Mouse (Mus musculus) midbrain, embryonic 14.5 days (tissue): ENCODE measurements at regions not wholly inside any gene's neighbourhood (a gene's known extent, or its start where the extent isn't known, plus 50 kb on each side); places are given as distances from the start of the nearest gene placed in this dataset.

Source experiments
- ATAC-seq: fragments of 200-750 bp; cut with Nextera tagmentation; 2 replicates; pipeline ENCODE4 v1.8.0; 2017; ENCODE audit warnings: moderate number of reproducible peaks, moderate library complexity; ENCODE audit not compliant: low FRiP score, low TSS enrichment
- DNase-seq: peaks from one replicate; pipeline ENCODE4 v3.0.0-alpha.2; 2015
- H3K27ac ChIP-seq: fragments of 300-500 bp; sonication (generic); replicated peaks from 2 replicates; pipeline ENCODE4 v1.5.1; 2014; ENCODE audit warnings: mild to moderate bottlenecking, low read depth, low read length, moderate library complexity
- H3K27me3 ChIP-seq: fragments of 300-500 bp; sonication (generic); 2 replicates; pipeline ENCODE4 v1.6.1; 2014; ENCODE audit warnings: low read length, control low read depth, mixed read lengths; ENCODE audit not compliant: control insufficient read depth, insufficient read depth
- H3K36me3 ChIP-seq: fragments of 300-500 bp; sonication (generic); 2 replicates; pipeline ENCODE4 v1.6.1; 2014; ENCODE audit warnings: low read length, control low read depth; ENCODE audit not compliant: control insufficient read depth, insufficient read depth
- H3K4me1 ChIP-seq: fragments of 300-500 bp; sonication (generic); 2 replicates; pipeline ENCODE4 v1.6.1; 2014; ENCODE audit warnings: mild to moderate bottlenecking, antibody characterized with exemption, low read length, control low read depth; ENCODE audit not compliant: control insufficient read depth, insufficient read depth
- H3K4me2 ChIP-seq: fragments of 300-500 bp; sonication (generic); 2 replicates; pipeline ENCODE4 v1.6.1; 2014; ENCODE audit warnings: mild to moderate bottlenecking, low read length, moderate library complexity
- H3K4me3 ChIP-seq: fragments of 300-500 bp; sonication (generic); replicated peaks from 2 replicates; pipeline ENCODE4 v1.5.1; 2014; ENCODE audit warnings: low read depth, low read length
- H3K9ac ChIP-seq: fragments of 300-500 bp; sonication (generic); replicated peaks from 2 replicates; pipeline ENCODE4 v1.6.1; 2014; ENCODE audit warnings: mild to moderate bottlenecking, low read length, moderate library complexity
- H3K9me3 ChIP-seq: fragments of 300-500 bp; sonication (generic); 2 replicates; pipeline ENCODE4 v1.6.1; 2016; ENCODE audit warnings: low read length, control low read depth, mixed read lengths; ENCODE audit not compliant: control insufficient read depth
- WGBS: fragments of 180-500 bp; shearing (Covaris S2); extraction: QIAGEN DNeasy Blood & Tissue Kit; methylation state at CpG from one replicate; pipeline ENCODE4 v1.1.7; 2014; 5-methylcytosine and 5-hydroxymethylcytosine counted together

DNA sequence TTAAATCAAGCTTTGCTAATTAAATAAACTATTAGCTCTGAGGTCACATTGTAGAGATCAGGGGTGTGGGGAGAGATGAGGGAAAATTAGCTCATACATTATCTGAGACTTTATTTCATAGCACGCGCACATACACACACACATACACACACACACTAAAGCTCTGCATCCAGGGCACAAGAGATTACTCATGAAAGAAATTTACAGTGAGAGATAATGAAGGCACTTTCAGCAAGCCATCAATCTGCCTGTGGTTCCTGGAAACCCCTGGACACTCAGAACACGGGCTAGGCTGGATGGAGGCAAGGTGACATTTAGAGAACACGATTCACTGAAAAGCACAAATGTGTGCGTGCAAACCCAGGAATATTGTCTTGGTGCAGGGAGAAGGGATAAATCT is 60.2 kb downstream of the Scg2 start:
- Histone ChIP-seq H3K9ac (no peak overlapping the region), H3K4me3 (no peak overlapping the region), H3K27me3 (no peaks in the 10 kb centered on the region), H3K4me2 (no peak overlapping the region), H3K27ac (0 out of 2 replicates have a peak overlapping the region, but pooled peaks have one; percentile 2), H3K36me3 (no peaks in the 10 kb centered on the region), H3K4me1 (no peaks in the 10 kb centered on the region), H3K9me3 (no peaks in the 10 kb centered on the region)
- 64% methylated on average over 5 of the region's 5 CpGs for WGBS
- 0 out of 2 replicates have a peak, but pooled peaks have one; percentile 11 for ATAC-seq
- peak; percentile 30 for DNase-seq

DNA sequence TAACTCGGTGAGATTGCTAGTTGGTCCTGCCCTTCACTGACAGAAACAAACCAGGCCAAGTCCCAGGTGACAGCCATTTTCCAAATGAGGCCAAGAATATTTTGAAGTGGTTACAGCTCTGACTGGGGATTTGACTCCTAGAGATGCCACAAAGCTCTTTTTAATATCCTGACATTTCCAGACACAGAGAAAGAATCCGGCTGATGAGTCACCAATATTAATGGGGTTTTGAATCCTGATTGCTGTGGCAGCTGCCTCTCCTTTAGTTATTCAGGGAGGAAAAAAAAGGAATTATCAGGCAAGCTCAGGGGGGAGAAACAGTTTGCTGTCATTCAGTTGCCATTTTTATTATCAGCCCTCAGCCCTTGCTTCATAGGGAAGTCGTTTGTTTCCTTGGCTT is 65.1 kb downstream of the Scg2 start:
- WGBS, result 49% methylated on average over 3 of the region's 3 CpGs

DNA sequence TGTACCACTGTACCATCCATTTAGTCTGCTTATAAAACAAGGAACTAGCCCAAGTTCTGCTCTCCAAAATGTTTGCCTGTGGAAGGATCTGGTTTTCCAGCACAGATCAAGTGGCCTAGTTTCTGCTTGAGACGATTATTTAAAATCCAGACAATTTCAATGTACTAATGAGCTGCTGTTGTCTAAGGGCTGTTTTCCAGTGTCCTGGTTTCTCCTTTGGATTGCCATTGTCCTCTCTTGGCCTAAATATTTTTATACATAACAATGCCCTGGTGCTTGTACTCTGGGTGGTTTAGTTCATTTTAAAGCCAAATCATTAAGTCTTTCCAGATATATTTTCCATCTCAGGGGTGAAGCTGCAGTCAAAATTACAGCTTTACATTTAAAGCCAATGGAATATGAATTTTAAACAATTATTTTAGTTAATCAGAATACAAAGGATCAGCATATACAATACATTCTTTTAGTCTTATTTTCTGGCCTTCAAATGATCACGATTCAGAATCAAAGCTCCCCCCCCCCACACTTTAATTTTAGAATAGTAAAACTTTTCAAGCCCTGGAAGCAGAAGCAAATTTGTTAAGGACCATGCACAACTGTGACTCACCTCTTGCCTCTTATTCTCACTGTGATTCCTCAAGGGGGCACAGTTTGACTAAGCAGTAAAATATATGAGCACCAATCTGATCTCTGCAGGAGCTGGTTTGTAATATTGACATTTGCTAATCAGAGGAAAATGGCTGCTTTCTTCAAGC is 82.5 kb downstream of the Scg2 start:
- Histone ChIP-seq H3K9me3 (no peaks in the 10 kb centered on the region), H3K4me3 (no peak overlapping the region), H3K4me1 (no peaks in the 10 kb centered on the region), H3K27me3 (no peaks in the 10 kb centered on the region), H3K27ac (no peak overlapping the region), H3K9ac (no peak overlapping the region), H3K36me3 (no peaks in the 10 kb centered on the region), H3K4me2 (no peak overlapping the region)
- no peak for DNase-seq
- no peak for ATAC-seq
- WGBS, result 82% methylated on average over 2 of the region's 2 CpGs

More for the DNA sequence above, 65.1 kb downstream of the Scg2 start:
- no peaks in the 10 kb centered on the region for H3K36me3 ChIP-seq
- H3K27me3 ChIP-seq, result no peaks in the 10 kb centered on the region
- ATAC-seq, result no peak
- no peaks in the 10 kb centered on the region for H3K9me3 ChIP-seq
- 0 out of 2 replicates have a peak overlapping the region, but pooled peaks have one; percentile 20 for H3K27ac ChIP-seq
- DNase-seq, result peak; percentile 18
- H3K4me1 ChIP-seq, result no peaks in the 10 kb centered on the region
- H3K4me2 ChIP-seq, result no peak overlapping the region
- H3K9ac ChIP-seq, result no peak overlapping the region
- H3K4me3 ChIP-seq, result no peak overlapping the region

- WGBS, result 89% methylated on average over 3 of the region's 3 CpGs
- H3K9me3 ChIP-seq, result no peaks in the 10 kb centered on the region
- no peak for ATAC-seq
Observed at GRCm38 (mm10) chr1:79346511-79346910, 93.4 kb downstream of the Scg2 start.

GRCm38 (mm10) chr1:79335480-79336114 is 104.3 kb downstream of the Scg2 start:
- H3K9ac ChIP-seq, result no peak overlapping the region
- H3K4me1 ChIP-seq, result no peaks in the 10 kb centered on the region
- H3K9me3 ChIP-seq, result no peaks in the 10 kb centered on the region; the same call in 1 of the 2 replicates
- H3K4me3 ChIP-seq, result no peak overlapping the region
- 74% methylated on average over 7 of the region's 7 CpGs for WGBS
- ATAC-seq (no peak), DNase-seq (no peak)
- no peak overlapping the region for H3K27ac ChIP-seq
- H3K36me3 ChIP-seq, result no peaks in the 10 kb centered on the region
- H3K4me2 ChIP-seq, result no peak overlapping the region
- no peaks in the 10 kb centered on the region for H3K27me3 ChIP-seq

More at GRCm38 (mm10) chr1:79346511-79346910, 93.4 kb downstream of the Scg2 start:
- no peak overlapping the region for H3K9ac ChIP-seq
- H3K27me3 ChIP-seq, result no peaks in the 10 kb centered on the region
- H3K4me2 ChIP-seq, result no peak overlapping the region
- H3K36me3 ChIP-seq, result no peaks in the 10 kb centered on the region
- no peak for DNase-seq
- no peak overlapping the region for H3K4me3 ChIP-seq
- H3K4me1 ChIP-seq, result no peaks in the 10 kb centered on the region
- no peak overlapping the region for H3K27ac ChIP-seq

DNA sequence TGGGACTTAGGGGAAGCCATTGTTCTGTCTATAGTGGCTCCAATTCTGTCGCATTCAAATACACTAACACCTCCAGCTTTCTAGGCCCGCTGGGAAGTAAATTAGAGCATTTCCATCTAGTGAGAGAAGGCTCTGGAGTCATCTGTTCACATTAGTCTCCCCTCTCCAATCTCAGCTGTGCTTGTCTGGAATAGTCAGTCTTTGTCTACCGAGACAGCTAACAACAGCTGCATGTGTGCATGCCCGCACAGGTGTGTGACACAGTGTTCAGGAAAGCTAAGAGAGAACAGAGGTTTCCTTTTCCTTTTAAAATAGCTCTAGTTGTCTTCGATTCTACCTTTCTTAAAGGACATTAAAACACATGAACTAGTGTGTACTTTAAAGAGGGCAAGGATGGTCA is 122.7 kb downstream of the Scg2 start:
- H3K27ac ChIP-seq, result no peak overlapping the region
- no peak overlapping the region for H3K4me2 ChIP-seq
- no peak overlapping the region for H3K4me3 ChIP-seq
- H3K36me3 ChIP-seq, result no peaks in the 10 kb centered on the region
- ATAC-seq, result no peak
- H3K9ac ChIP-seq, result no peak overlapping the region
- no peaks in the 10 kb centered on the region for H3K9me3 ChIP-seq
- 74% methylated on average over 5 of the region's 5 CpGs for whole genome bisulfite sequencing
- no peaks in the 10 kb centered on the region for H3K4me1 ChIP-seq
- no peak for DNase-seq
- H3K27me3 ChIP-seq, result no peaks in the 10 kb centered on the region

GRCm38 (mm10) chr1:79314774-79315173 is 125.1 kb downstream of the Scg2 start:
- H3K36me3 ChIP-seq, result no peaks in the 10 kb centered on the region
- no peaks in the 10 kb centered on the region for H3K9me3 ChIP-seq
- WGBS, result 87% methylated on average over 3 of the region's 3 CpGs
- no peaks in the 10 kb centered on the region for H3K27me3 ChIP-seq
- no peak overlapping the region for H3K27ac ChIP-seq
- no peak overlapping the region for H3K4me2 ChIP-seq
- H3K4me3 ChIP-seq, result no peak overlapping the region
- H3K4me1 ChIP-seq, result no peaks in the 10 kb centered on the region
- H3K9ac ChIP-seq, result no peak overlapping the region
- DNase-seq, result no peak
- ATAC-seq, result no peak

DNA sequence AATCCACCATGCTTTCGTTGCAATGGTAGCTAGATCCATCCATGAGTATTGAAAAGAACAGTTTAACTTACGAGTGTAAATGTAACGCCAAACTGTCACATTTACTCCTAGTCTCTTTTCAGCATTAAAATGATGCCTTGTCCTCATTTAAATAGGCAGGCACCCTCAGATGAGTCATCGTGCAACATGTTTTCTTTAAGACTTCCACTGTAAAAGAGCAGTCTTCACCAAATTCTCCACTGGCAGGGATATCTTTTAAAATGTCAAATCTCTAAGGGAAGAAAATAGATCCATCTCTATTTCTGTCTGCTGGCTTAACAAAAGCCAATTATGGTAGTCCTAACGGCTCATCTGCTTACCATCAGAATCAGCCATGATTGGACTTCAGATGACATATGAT is 127.8 kb downstream of the Scg2 start:
- Histone ChIP-seq H3K27ac (no peak overlapping the region), H3K4me3 (no peak overlapping the region), H3K27me3 (no peaks in the 10 kb centered on the region), H3K9ac (no peak overlapping the region), H3K36me3 (no peaks in the 10 kb centered on the region), H3K4me1 (no peaks in the 10 kb centered on the region), H3K9me3 (no peaks in the 10 kb centered on the region), H3K4me2 (no peak overlapping the region)
- 90% methylated on average over 5 of the region's 5 CpGs for WGBS
- DNase-seq, result no peak
- no peak for ATAC-seq

- Histone ChIP-seq H3K4me1 (no peaks in the 10 kb centered on the region), H3K27me3 (no peaks in the 10 kb centered on the region), H3K9me3 (no peaks in the 10 kb centered on the region), H3K4me3 (no peak overlapping the region), H3K4me2 (no peak overlapping the region), H3K36me3 (no peaks in the 10 kb centered on the region), H3K9ac (no peak overlapping the region), H3K27ac (no peak overlapping the region)
- peak; percentile 47 for DNase-seq
- no peak for ATAC-seq
- WGBS, result 31% methylated on average over 2 of the region's 2 CpGs
Observed at GRCm38 (mm10) chr1:79303602-79304001, 136.3 kb downstream of the Scg2 start.
